Mouse (Mus musculus) forelimb bud, embryonic 11.5 days (tissue): ENCODE measurements at regions not wholly inside any gene's neighbourhood (a gene's known extent, or its start where the extent isn't known, plus 50 kb on each side); places are given as distances from the start of the nearest gene placed in this dataset.
"Not testable (repeated sequence)": the region's sequence is repeated elsewhere in the genome, so short reads cannot be mapped to it uniquely, and the experiment has no call there.

ENCODE experiments used
- DNase-seq: peaks from one replicate; pipeline ENCODE4 v3.0.0-alpha.2; 2012; ENCODE audit warnings: low read depth, low spot score

DNA sequence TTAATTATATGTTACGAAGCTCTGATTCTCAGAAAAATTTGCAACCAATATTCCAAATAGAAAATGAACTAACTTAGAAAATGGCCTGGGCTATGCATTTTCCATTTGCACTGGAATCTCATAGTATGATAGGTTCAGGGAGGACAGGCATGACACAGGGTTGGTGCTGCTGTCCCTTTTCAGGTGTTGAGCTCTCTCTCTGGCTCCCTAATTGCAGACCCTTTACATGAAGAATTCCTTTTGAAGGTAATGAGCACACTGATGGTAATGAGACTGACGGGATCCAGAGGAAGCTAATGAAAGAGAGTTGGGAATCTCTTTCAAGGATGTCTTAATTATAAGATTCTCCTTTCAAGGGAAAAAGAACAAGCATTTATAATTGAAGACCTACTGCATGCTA lies 87.6 kb downstream of the Serpinb8 start:
- DNase-seq, result no peak

GRCm38 (mm10) chr1:107696858-107697257 lies 107.1 kb downstream of the Serpinb8 start:
- DNase-seq, result no peak

GRCm38 (mm10) chr1:107706108-107706548 lies 116.3 kb downstream of the Serpinb8 start:
- no peak for DNase-seq

DNA sequence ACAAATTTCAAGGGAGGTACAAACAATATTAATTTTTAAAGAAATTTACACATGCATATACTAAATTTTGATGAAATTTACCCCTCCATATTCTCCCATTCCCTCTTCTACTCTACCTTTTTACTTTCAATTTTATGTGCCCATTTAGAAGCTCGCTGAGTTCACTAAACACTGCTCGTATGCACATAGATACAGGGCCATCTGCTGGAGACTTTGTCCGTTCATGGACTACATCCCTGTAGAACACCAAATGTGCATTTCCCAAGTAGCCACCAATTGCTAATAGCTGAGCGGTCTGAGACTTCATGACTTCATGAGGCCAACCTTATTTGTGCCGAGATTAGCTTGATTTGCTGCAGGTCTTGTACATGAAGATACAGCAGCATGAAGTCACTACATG lies 118.8 kb downstream of the Serpinb8 start:
- DNase-seq, result no peak

DNA sequence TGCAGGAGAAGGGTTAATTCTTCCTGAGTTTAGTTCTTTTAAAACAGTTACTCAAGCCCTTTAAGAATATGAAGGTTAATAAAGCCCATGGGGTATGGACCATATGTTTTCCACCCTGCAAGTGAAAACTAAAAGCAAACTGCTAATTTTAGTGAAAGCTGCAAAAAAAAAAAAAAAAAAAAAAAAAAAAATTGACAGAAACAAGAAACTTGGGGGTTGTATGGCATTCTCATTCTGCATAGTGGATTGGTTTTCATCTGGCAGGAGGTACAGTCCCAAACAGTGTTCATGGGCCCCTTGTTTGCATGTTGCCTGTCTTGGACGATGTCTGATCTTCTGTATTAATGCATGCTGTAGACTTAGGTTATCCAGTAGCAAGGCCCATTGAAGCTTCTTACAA lies 125.1 kb downstream of the Serpinb8 start:
- no peak for DNase-seq

DNA sequence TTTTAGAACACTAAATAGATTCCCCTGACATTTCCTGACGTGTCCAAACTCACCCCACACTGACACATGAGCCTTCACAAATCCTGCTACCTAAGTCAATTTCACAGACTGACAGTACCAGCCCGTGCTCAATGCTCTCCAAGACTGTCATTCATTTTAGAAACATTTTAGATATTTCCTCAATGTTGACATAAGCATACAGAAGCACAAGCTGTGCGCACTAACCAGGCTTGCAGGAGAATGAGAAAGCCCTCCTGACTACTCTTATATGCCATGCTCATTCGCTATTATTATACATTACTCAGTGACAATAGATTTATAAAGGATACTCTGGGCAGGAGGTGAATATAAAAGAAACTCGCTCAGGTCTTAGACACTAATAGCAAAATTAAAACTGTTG lies 129.5 kb downstream of the Serpinb8 start:
- DNase-seq, result no peak

- DNase-seq, result no peak
These were observed 138.5 kb downstream of the Serpinb8 start for GRCm38 (mm10) chr1:107728113-107728839.

DNA sequence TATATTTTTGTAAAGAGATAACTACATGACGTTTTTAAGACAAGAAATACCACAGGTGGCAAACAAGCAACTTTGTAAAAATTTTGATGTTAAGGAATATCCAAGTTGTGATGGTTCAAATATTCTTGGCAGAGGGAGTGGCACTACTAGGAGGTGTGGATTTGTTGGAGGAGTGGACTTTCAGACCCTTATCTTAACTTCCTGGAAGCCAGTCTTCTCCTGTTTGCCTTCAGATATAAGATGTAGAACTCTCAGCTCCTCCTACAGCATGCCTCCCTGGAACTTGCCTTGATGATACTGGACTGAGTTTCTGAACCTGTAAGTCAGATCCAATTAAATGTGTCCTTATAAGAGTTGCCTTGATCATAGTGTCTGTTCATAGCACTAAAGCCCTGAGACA lies 175.5 kb downstream of the Serpinb8 start:
- no peak for DNase-seq

DNA sequence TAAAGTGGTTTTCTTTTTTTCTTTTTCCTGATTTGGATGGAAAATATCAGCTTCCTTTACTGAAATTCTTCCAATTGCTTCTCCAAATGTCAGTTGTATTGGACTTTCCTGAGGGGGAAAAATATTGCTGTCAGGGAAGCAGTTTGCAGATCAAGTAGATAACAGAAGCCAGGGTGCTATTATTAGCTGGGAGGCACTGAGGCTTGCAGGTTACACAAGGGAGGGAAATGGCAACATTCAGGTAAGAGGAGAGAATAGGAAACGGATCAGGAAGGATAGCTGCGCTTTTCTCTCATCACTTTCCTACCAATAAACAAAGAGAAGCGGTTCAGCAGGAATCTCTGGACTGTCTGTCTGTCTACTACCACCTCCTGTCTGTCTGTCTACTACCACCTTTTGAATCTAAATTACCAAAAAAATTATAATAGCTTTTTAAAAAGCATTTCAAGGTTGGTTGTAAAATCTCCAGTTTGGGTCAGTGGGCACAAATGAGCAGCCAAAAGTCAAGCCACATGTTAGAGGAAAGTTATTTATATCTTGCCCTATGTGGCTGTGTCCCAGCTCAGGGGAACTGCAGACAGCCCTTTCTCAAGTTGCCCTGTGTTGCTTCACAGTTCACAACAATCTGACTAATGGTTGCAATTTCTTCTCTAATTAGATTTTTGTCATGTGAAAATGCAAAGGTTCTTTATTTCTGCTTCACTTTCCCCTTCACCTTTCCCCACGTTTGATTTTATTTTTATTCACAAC lies 177.6 kb downstream of the Serpinb8 start:
- DNase-seq, result no peak

DNA sequence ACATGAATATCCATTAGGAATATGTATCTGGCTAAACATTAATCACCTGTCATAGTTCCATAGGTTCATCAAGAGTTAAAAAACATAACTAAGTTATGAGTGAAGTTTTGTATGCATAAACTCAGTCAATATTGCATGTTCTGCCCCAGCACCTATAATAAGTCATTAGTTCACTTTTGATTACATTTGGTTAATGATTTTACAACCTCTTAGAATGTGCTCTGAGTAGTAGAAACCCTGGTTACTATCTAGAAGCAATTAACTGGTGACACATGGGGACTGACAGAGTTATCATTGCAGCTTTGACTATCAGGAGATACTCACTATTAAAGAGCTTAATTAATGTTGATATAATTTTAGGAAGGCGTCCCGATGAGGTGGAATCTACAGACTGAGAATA lies 183.2 kb downstream of the Serpinb8 start:
- DNase-seq, result no peak

GRCm38 (mm10) chr1:107783079-107783478 lies 193.3 kb downstream of the Serpinb8 start:
- no peak for DNase-seq

DNA sequence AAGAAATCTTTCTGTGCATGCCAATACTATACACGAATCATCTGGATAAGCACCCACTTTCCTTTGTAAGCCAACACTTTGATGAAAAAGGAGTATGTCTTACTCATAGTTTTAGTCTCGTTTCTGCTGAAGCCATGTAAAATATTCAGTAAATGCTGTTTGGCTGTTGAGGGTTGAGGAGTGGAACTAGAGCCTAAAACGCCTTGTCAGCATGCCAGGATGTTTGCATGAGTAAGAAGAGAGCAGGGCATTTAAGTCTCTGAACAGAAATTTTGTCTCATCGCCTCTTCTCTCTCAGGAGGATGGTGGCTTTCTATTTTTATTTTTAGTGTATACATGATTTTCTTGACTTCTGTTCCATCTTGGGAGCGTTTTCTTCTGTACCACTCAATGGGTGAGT lies 216.0 kb downstream of the Serpinb8 start:
- DNase-seq, result no peak

DNA sequence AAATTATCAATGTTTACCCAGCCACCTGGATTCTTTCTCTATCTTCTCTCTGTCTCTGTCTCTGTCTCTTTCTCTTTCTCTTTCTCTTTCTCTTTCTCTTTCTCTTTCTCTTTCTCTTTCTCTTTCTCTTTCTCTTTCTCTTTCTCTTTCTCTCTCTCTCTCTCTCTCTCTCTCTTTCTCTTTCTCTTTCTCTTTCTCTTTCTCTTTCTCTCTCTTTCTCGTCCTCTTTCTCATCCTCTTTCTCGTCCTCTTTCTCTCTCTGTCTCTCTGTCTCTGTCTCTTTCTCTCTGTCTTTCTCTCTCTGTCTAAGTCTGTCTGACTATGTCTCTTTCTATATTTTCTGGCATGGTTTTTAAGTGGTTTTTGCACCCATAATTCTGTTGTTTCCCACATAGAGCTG lies 217.6 kb downstream of the Serpinb8 start:
- not testable (repeated sequence) for DNase-seq

DNA sequence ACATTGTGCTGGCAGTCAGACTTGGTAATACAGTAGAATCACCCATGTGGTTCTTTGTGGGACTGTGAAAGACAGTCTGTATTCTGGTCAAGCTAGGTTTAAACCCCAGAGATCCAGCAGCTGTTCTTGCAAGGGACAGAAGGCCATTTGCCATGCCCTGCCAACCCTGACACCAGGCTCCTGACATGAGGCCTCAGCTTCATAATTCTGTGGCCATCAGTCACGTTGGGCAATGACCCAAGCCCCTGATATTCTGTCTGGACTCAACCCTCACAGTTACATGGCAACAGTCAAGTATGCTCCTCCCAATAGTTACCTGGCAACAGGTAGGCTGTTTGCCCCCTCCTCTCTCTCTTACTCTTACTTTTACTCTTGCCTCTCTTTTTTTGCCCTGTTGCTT lies 221.3 kb downstream of the Serpinb8 start:
- no peak for DNase-seq

DNA sequence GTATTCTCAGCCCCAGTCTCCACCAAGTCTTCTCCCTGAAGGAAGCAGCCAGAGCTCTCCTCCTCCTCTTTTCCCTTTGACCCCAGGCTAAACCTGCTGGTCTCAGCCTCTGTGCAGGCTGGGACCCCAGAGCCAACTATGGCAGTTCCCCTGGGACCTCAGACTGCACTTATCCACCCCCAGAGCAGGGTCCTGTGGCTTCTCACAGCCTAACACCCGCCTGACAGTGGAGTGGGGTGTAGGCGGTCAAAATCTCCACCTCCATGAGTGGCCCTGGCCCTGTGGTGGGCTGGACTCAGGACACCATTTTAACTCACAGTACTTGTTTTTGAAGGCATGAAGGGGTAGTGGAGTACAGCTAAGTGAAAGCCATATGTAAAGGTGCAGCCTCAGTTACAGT lies 222.1 kb downstream of the Serpinb8 start:
- no peak for DNase-seq

GRCm38 (mm10) chr1:107837877-107838276 lies 248.1 kb downstream of the Serpinb8 start:
- no peak for DNase-seq

DNA sequence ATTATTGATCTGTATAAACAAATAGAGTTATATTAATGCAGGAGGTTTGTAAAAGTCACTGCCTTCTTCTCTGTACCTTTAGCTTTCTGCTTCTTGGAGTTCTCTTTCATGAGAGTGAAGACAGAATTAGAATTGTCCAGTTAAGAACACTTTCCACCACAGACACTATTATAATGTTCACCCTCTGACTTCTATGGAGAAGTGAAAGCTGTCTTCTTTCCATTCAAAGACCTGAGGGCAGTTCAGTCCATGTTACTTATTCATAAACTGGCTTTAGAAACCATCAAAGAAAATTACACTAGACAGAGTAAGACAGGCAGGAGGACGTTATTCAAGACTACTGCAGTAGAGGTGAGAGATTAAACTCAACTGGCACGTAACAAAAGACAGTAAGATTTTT lies 262.6 kb downstream of the Serpinb8 start:
- DNase-seq, result no peak

GRCm38 (mm10) chr1:107853001-107853400 lies 263.2 kb downstream of the Serpinb8 start:
- DNase-seq, result no peak

DNA sequence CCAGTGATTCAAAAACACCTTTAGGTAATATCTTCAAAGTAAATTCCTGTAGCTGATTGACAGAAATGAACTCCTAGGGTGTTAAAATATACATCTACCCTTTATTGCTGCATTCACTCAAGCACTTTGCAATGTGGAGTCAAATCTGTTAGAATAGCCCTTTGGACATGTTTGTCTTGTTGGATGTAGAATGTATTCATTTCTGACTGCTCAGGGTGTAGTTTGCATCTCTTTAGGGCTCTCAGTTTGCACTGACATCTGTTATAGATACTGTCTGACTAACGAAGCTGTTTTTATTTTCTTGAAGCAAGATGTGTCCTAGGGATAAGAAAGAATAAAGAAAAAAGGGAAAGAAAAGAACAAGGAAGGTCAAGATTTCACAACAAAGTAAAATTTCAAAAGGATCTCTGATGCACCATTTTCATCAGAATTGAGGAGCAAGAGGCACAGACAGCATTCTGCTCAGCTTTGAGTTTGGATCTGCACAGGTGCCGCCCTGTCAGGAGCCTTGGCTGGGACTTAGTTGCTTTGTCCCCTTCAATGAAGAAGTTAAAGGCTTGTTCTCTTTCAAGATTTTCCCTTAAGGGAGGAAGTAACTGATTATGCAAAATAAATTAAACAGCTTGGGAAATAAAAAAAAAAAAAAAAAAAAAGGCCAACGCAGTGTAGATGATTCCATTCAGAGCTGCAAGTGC lies 308.1 kb downstream of the Serpinb8 start:
- DNase-seq, result no peak

GRCm38 (mm10) chr1:107899261-107899660 lies 309.5 kb downstream of the Serpinb8 start:
- DNase-seq, result no peak

DNA sequence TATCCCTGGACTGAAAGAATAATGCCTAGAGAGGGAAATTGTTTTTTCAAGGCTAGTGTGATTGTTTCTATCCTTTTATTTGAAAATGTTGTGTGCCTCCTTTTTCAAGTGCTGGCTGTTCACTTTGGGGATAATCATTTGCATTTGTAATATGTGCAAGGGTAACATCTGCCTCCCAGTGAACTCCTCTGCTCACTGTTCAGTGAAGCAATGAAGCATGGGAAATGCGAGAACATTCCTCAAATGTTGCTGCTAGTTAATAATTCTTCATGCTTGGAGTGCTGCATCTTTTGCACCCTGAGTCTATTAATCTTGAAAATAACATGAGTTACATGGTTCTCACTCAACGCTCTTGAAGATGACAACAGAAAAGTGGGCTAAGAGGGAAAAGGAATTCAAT lies 310.6 kb downstream of the Serpinb8 start:
- DNase-seq, result no peak

DNA sequence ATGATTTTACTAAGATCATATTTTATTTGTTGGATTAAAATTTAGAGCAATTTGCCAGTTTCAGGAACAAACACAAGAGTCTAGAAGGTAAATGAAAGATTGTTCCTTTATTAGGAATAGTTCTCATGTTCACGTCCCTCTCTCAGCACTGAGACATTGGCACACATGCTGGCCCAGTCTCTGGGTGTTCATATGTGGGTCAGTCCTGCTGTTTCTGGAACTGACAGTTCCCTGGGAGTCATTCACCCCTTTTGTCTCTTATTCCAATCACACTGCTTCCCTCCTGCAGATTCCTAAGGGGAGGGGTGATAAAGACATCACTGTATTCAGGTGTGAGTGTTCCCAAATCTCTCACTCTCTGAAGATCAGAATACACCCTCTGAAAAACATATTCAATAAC lies 311.1 kb downstream of the Serpinb8 start:
- no peak for DNase-seq
